Mouse (Mus musculus): ENCODE data around the gene Prkd2. TPM values are rescaled to one million over a fixed set of nuclear protein-coding genes. Genes with fewer than 3 reads are reported as not detected.

Prkd2 gene
- polyA plus RNA-seq, 1 experiment from 2014 or later: 9.9 TPM

GRCm38 (mm10) chr7:16883162-16883561 lies 40.5 kb downstream of the Prkd2 start:
- no peak overlapping the region for H3K4me3 ChIP-seq
- peaks cover 7% of the 10 kb centered on the region; the same call in 1 of the 2 replicates for H3K9me3 ChIP-seq (replicated peaks)
- H3K27me3 ChIP-seq: peaks cover 16% of the 10 kb centered on the region
- H3K36me3 ChIP-seq: peaks cover 41% of the 10 kb centered on the region
- ATAC-seq (replicated peaks; ENCODE audit: insufficient number of reproducible peaks, insufficient read depth, low FRiP score, low read depth): no peak
- H3K27ac ChIP-seq: peak overlapping the region; percentile 68
- H3K4me2 ChIP-seq: no peak overlapping the region
- WGBS: 83% methylated on average over 6 of the region's 6 CpGs
- H3K4me1 ChIP-seq (replicated peaks): peaks cover 35% of the 10 kb centered on the region
- no peak overlapping the region for H3K9ac ChIP-seq

GRCm38 (mm10) chr7:16884334-16884733 lies 41.6 kb downstream of the Prkd2 start:
- H3K9ac ChIP-seq: no peak overlapping the region
- H3K27ac ChIP-seq: no peak overlapping the region
- peaks cover 33% of the 10 kb centered on the region for H3K4me1 ChIP-seq (replicated peaks)
- WGBS: 81% methylated on average over 4 of the region's 4 CpGs
- peaks cover 37% of the 10 kb centered on the region for H3K36me3 ChIP-seq
- no peak overlapping the region for H3K4me2 ChIP-seq
- ATAC-seq (replicated peaks; ENCODE audit: insufficient number of reproducible peaks, insufficient read depth, low FRiP score, low read depth): no peak
- H3K9me3 ChIP-seq (replicated peaks): peaks cover 7% of the 10 kb centered on the region; the same call in 1 of the 2 replicates
- H3K4me3 ChIP-seq: no peak overlapping the region
- H3K27me3 ChIP-seq: peaks cover 16% of the 10 kb centered on the region

GRCm38 (mm10) chr7:16885271-16885776 lies 42.6 kb downstream of the Prkd2 start:
- no peak for ATAC-seq (replicated peaks; ENCODE audit: insufficient number of reproducible peaks, insufficient read depth, low FRiP score, low read depth)
- no peak overlapping the region for H3K27ac ChIP-seq

GRCm38 (mm10) chr7:16885905-16886304 lies 43.2 kb downstream of the Prkd2 start:
- WGBS: 59% methylated on average over 59 of the region's 59 CpGs
- Histone ChIP-seq H3K27me3 (peaks cover 16% of the 10 kb centered on the region), H3K9me3 (replicated peaks) (peaks cover 7% of the 10 kb centered on the region; the same call in 1 of the 2 replicates), H3K4me3 (peak overlapping the region; percentile 31), H3K4me1 (replicated peaks) (peaks cover 28% of the 10 kb centered on the region), H3K36me3 (peaks cover 37% of the 10 kb centered on the region), H3K9ac (no peak overlapping the region), H3K4me2 (peak overlapping the region; percentile 39; the same call in 1 of the 2 replicates), H3K27ac (no peak overlapping the region)
- no peak for ATAC-seq (replicated peaks; ENCODE audit: insufficient number of reproducible peaks, insufficient read depth, low FRiP score, low read depth)

More at GRCm38 (mm10) chr7:16885271-16885776, 42.6 kb downstream of the Prkd2 start:
- Histone ChIP-seq H3K36me3 (peaks cover 37% of the 10 kb centered on the region), H3K4me1 (replicated peaks) (peaks cover 28% of the 10 kb centered on the region), H3K27me3 (peaks cover 16% of the 10 kb centered on the region), H3K4me2 (peak overlapping the region; percentile 39), H3K9ac (no peak overlapping the region), H3K4me3 (peak overlapping the region; percentile 31), H3K9me3 (replicated peaks) (peaks cover 7% of the 10 kb centered on the region; the same call in 1 of the 2 replicates)
- WGBS: 24% methylated on average over 86 of the region's 95 CpGs

GRCm38 (mm10) chr7:16890536-16890935 lies 47.8 kb downstream of the Prkd2 start:
- peak overlapping the region; percentile 60 for H3K4me2 ChIP-seq
- peaks cover 36% of the 10 kb centered on the region for H3K27me3 ChIP-seq
- H3K9ac ChIP-seq: peak overlapping the region; percentile 22; the same call in 1 of the 2 replicates
- WGBS: 29% methylated on average over 6 of the region's 6 CpGs
- no peak for ATAC-seq (replicated peaks; ENCODE audit: insufficient number of reproducible peaks, insufficient read depth, low FRiP score, low read depth)
- H3K27ac ChIP-seq: peak overlapping the region; percentile 89
- H3K4me1 ChIP-seq (replicated peaks): peaks cover 31% of the 10 kb centered on the region
- H3K36me3 ChIP-seq: peaks cover 17% of the 10 kb centered on the region
- peak overlapping the region; percentile 34; the same call in 1 of the 2 replicates for H3K4me3 ChIP-seq
- H3K9me3 ChIP-seq (replicated peaks): peaks cover 5% of the 10 kb centered on the region; the same call in 1 of the 2 replicates

- H3K4me3 ChIP-seq: peak overlapping the region; percentile 34
- 2% methylated on average over 23 of the region's 23 CpGs for WGBS
- peak; percentile 79 for ATAC-seq (replicated peaks; ENCODE audit: insufficient number of reproducible peaks, insufficient read depth, low FRiP score, low read depth)
Measured at GRCm38 (mm10) chr7:16890944-16891343, 48.2 kb downstream of the Prkd2 start.

GRCm38 (mm10) chr7:16891641-16892351 lies 49.1 kb downstream of the Prkd2 start, which contains the start of gene Gng8:
Gene Gng8, plus strand, starts transcription at chr7:16891786.
- Histone ChIP-seq H3K4me3 (peak within 1 kb of the TSS; percentile 34), H3K9ac (peak within 1 kb of the TSS; percentile 22; the same call in 1 of the 2 replicates), H3K4me2 (peak within 1 kb of the TSS; percentile 60), H3K36me3 (peaks cover 5% of the 10 kb centered on the region; the same call in 1 of the 2 replicates), H3K4me1 (replicated peaks) (peaks cover 31% of the 10 kb centered on the region), H3K9me3 (replicated peaks) (no peaks in the 10 kb centered on the region), H3K27me3 (peaks cover 29% of the 10 kb centered on the region), H3K27ac (peak within 1 kb of the TSS; percentile 89)
- WGBS: under 1% methylated on average over 30 of the region's 30 CpGs
- peak; percentile 73 for ATAC-seq (replicated peaks; ENCODE audit: insufficient number of reproducible peaks, insufficient read depth, low FRiP score, low read depth)

More at GRCm38 (mm10) chr7:16890944-16891343, 48.2 kb downstream of the Prkd2 start:
- Histone ChIP-seq H3K9ac (peak overlapping the region; percentile 22; the same call in 1 of the 2 replicates), H3K36me3 (peaks cover 13% of the 10 kb centered on the region), H3K4me1 (replicated peaks) (peaks cover 31% of the 10 kb centered on the region), H3K9me3 (replicated peaks) (peaks cover under 1% of the 10 kb centered on the region; the same call in 1 of the 2 replicates), H3K27me3 (peaks cover 32% of the 10 kb centered on the region), H3K27ac (peak overlapping the region; percentile 89), H3K4me2 (peak overlapping the region; percentile 60)

- Histone ChIP-seq H3K4me1 (replicated peaks) (peaks cover 31% of the 10 kb centered on the region), H3K27ac (no peak overlapping the region), H3K36me3 (no peaks in the 10 kb centered on the region), H3K4me3 (peak overlapping the region; percentile 34), H3K4me2 (peak overlapping the region; percentile 60), H3K9me3 (replicated peaks) (no peaks in the 10 kb centered on the region), H3K27me3 (peaks cover 32% of the 10 kb centered on the region), H3K9ac (no peak overlapping the region)
- ATAC-seq (replicated peaks; ENCODE audit: insufficient number of reproducible peaks, insufficient read depth, low FRiP score, low read depth): no peak
- WGBS: 37% methylated on average over 9 of the region's 9 CpGs
Measured at GRCm38 (mm10) chr7:16892352-16892730, 49.6 kb downstream of the Prkd2 start.

- Histone ChIP-seq H3K27ac (no peak overlapping the region), H3K36me3 (no peaks in the 10 kb centered on the region), H3K9me3 (replicated peaks) (no peaks in the 10 kb centered on the region), H3K9ac (no peak overlapping the region), H3K4me1 (replicated peaks) (peaks cover 31% of the 10 kb centered on the region), H3K4me2 (peak overlapping the region; percentile 27; the same call in 1 of the 2 replicates), H3K27me3 (peaks cover 32% of the 10 kb centered on the region), H3K4me3 (no peak overlapping the region)
- no peak for ATAC-seq (replicated peaks; ENCODE audit: insufficient number of reproducible peaks, insufficient read depth, low FRiP score, low read depth)
- WGBS: 15% methylated on average over 6 of the region's 6 CpGs
Measured at GRCm38 (mm10) chr7:16893612-16894011, 50.9 kb downstream of the Prkd2 start.

- Histone ChIP-seq H3K9me3 (replicated peaks) (no peaks in the 10 kb centered on the region), H3K4me2 (peak overlapping the region; percentile 13; the same call in 1 of the 2 replicates), H3K27me3 (peaks cover 32% of the 10 kb centered on the region), H3K9ac (no peak overlapping the region), H3K4me1 (replicated peaks) (peaks cover 31% of the 10 kb centered on the region), H3K27ac (no peak overlapping the region), H3K4me3 (peak overlapping the region; percentile 28), H3K36me3 (no peaks in the 10 kb centered on the region)
- no peak for ATAC-seq (replicated peaks; ENCODE audit: insufficient number of reproducible peaks, insufficient read depth, low FRiP score, low read depth)
- WGBS: 6% methylated on average over 4 of the region's 4 CpGs
Measured at GRCm38 (mm10) chr7:16894279-16894678, 51.6 kb downstream of the Prkd2 start.

GRCm38 (mm10) chr7:16895000-16895399 lies 52.3 kb downstream of the Prkd2 start:
- no peak overlapping the region for H3K27ac ChIP-seq
- H3K4me1 ChIP-seq (replicated peaks): peaks cover 31% of the 10 kb centered on the region
- H3K9me3 ChIP-seq (replicated peaks): no peaks in the 10 kb centered on the region
- peak; percentile 3; the same call in 1 of the 2 replicates for ATAC-seq (replicated peaks; ENCODE audit: insufficient number of reproducible peaks, insufficient read depth, low FRiP score, low read depth)
- H3K36me3 ChIP-seq: no peaks in the 10 kb centered on the region
- 1% methylated on average over 24 of the region's 24 CpGs for WGBS
- peaks cover 37% of the 10 kb centered on the region for H3K27me3 ChIP-seq
- peak overlapping the region; percentile 28 for H3K4me3 ChIP-seq
- no peak overlapping the region for H3K9ac ChIP-seq
- peak overlapping the region; percentile 56 for H3K4me2 ChIP-seq

Measured in heart, embryonic 15.5 days (tissue).